Mouse (Mus musculus): ENCODE measurements around the gene Gse1. TPM values are rescaled to one million over a fixed set of nuclear protein-coding genes. Genes with fewer than 3 reads are reported as not detected.
A peak's percentile ranks its signal among the peaks of the same experiment; 100 is the strongest.

The Gse1 gene
- polyA plus RNA-seq, 1 experiment: 55.9 TPM

- TF ChIP-seq CTCF (IDR thresholded peaks at IDR 0.05; ENCODE audit: extremely low read depth, insufficient read length, insufficient replicate concordance, low read depth, low read length) (no peak), POLR2A (IDR thresholded peaks at IDR 0.05; ENCODE audit: low read depth, low read length) (no peak)
- Histone ChIP-seq H3K4me3 (ENCODE audit: low read depth, low read length) (no peak overlapping the region), H3K27ac (ENCODE audit: insufficient read depth, low read depth, low read length) (no peak overlapping the region), H3K4me1 (ENCODE audit: control insufficient read depth, insufficient read depth, insufficient read length, low read length) (peaks cover 8% of the 10 kb centered on the region), H3K36me3 (ENCODE audit: control insufficient read depth, insufficient read depth, low read length) (no peaks in the 10 kb centered on the region), H3K27me3 (ENCODE audit: control insufficient read depth, insufficient read depth, low read length) (no peaks in the 10 kb centered on the region)
- WGBS: 91% methylated on average over 5 of the region's 5 CpGs
Observed at GRCm38 (mm10) chr8:120314932-120315331, 86.7 kb downstream of the Gse1 start.

GRCm38 (mm10) chr8:120315644-120316043 lies 87.4 kb downstream of the Gse1 start:
- Histone ChIP-seq H3K27me3 (ENCODE audit: control insufficient read depth, insufficient read depth, low read length) (no peaks in the 10 kb centered on the region), H3K4me3 (ENCODE audit: low read depth, low read length) (no peak overlapping the region), H3K36me3 (ENCODE audit: control insufficient read depth, insufficient read depth, low read length) (no peaks in the 10 kb centered on the region), H3K27ac (ENCODE audit: insufficient read depth, low read depth, low read length) (no peak overlapping the region), H3K4me1 (ENCODE audit: control insufficient read depth, insufficient read depth, insufficient read length, low read length) (peaks cover 8% of the 10 kb centered on the region)
- TF ChIP-seq POLR2A (IDR thresholded peaks at IDR 0.05; ENCODE audit: low read depth, low read length) (no peak), CTCF (IDR thresholded peaks at IDR 0.05; ENCODE audit: extremely low read depth, insufficient read length, insufficient replicate concordance, low read depth, low read length) (peak; percentile 50; the same call in 1 of the 2 replicates)
- WGBS: 70% methylated on average over 4 of the region's 4 CpGs

DNA sequence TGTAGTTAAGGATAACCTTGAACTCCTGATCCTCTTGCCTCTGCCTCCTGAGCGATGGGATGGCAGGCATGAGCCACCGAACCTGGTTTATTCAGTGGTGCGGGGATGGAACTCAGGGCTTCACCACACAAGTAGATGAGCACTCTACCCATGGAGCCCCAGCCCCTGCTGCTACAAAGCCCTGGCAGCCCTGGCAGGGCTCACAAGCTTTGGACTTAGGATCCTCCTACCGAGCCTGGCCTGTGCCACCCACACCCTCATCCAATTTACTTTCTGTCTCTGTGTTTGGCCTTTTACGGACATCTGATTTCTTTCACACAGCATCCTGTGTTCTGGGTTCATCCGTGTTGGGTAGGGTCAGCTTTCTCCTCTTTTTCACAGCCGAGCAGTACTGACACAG lies 88.5 kb downstream of the Gse1 start:
- no peaks in the 10 kb centered on the region for H3K36me3 ChIP-seq (ENCODE audit: control insufficient read depth, insufficient read depth, low read length)
- 86% methylated on average over 7 of the region's 7 CpGs for WGBS

DNA sequence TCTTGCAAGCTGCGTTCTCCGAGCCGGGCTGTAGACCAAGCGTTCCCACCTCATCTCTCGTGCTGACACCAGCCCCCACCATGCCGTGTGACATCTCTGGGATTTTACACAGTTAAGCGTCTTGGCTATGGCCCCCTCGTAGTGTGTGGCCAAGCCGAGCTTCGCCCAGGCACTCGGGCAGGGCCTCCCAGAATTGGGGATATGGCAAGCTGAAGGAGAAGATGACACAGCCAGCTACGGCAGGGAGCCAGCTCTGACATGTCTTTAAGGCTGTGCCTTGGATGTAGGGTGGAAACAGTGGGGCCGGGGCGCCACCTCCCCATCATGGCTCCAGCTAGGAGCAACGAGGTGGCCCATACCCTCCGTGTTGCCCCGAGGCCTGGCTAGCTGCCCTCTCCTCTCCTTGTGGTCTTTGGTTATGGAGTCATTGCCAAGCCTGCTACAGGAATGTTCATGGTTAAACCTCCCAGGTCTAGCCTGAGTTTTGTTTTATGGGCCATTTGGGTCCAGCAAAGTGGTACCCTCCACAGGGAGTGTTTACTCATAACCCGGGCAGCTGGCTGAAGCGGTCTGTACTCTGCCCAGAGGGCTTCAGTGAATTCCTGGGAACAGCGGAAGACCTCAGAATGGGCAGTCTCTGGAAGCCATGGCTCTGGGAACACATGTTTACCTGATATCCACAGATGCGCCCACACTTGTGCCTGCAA lies 89.0 kb downstream of the Gse1 start:
- Histone ChIP-seq H3K36me3 (ENCODE audit: control insufficient read depth, insufficient read depth, low read length) (no peaks in the 10 kb centered on the region), H3K27me3 (ENCODE audit: control insufficient read depth, insufficient read depth, low read length) (no peaks in the 10 kb centered on the region), H3K4me3 (ENCODE audit: low read depth, low read length) (no peak overlapping the region), H3K4me1 (ENCODE audit: control insufficient read depth, insufficient read depth, insufficient read length, low read length) (peaks cover 8% of the 10 kb centered on the region), H3K27ac (ENCODE audit: insufficient read depth, low read depth, low read length) (no peak overlapping the region)
- WGBS: 83% methylated on average over 21 of the region's 21 CpGs
- TF ChIP-seq POLR2A (IDR thresholded peaks at IDR 0.05; ENCODE audit: low read depth, low read length) (no peak), CTCF (IDR thresholded peaks at IDR 0.05; ENCODE audit: extremely low read depth, insufficient read length, insufficient replicate concordance, low read depth, low read length) (no peak)

More for the DNA sequence above, 88.5 kb downstream of the Gse1 start:
- Histone ChIP-seq H3K27me3 (ENCODE audit: control insufficient read depth, insufficient read depth, low read length) (no peaks in the 10 kb centered on the region), H3K4me1 (ENCODE audit: control insufficient read depth, insufficient read depth, insufficient read length, low read length) (peaks cover 8% of the 10 kb centered on the region), H3K27ac (ENCODE audit: insufficient read depth, low read depth, low read length) (no peak overlapping the region), H3K4me3 (ENCODE audit: low read depth, low read length) (no peak overlapping the region)
- TF ChIP-seq CTCF (IDR thresholded peaks at IDR 0.05; ENCODE audit: extremely low read depth, insufficient read length, insufficient replicate concordance, low read depth, low read length): no peak
- TF ChIP-seq POLR2A (IDR thresholded peaks at IDR 0.05; ENCODE audit: low read depth, low read length): no peak

DNA sequence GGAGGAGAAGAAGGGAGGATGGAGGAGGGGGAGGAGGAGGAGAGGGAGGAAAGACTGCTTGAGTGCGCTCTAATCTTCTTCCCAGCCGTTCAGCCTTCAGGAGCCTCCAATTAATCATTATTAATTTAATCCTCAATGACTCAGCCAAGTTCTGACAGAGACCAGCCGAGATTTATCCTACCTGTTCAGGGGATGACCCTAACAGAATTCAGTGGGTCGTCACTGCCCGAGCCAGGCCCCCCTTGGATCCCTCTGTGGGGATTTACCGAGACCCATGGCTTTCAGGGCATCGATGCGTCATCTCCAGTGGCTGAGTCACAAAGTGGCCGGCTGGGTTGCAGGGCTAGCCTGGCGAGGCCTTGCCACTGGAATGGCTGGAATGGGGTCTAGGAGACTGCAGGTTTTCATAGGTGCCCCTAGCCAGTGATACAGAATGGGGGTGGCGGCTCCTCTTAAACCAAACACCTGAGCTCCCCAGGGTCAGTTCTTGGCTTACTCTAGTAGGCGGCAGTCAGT lies 90.3 kb downstream of the Gse1 start:
- Histone ChIP-seq H3K4me1 (ENCODE audit: control insufficient read depth, insufficient read depth, insufficient read length, low read length) (peaks cover 15% of the 10 kb centered on the region), H3K4me3 (ENCODE audit: low read depth, low read length) (no peak overlapping the region), H3K27ac (ENCODE audit: insufficient read depth, low read depth, low read length) (no peak overlapping the region), H3K27me3 (ENCODE audit: control insufficient read depth, insufficient read depth, low read length) (no peaks in the 10 kb centered on the region), H3K36me3 (ENCODE audit: control insufficient read depth, insufficient read depth, low read length) (no peaks in the 10 kb centered on the region)
- no peak for TF ChIP-seq CTCF (IDR thresholded peaks at IDR 0.05; ENCODE audit: extremely low read depth, insufficient read length, insufficient replicate concordance, low read depth, low read length)
- no peak for TF ChIP-seq POLR2A (IDR thresholded peaks at IDR 0.05; ENCODE audit: low read depth, low read length)
- 77% methylated on average over 12 of the region's 12 CpGs for WGBS

DNA sequence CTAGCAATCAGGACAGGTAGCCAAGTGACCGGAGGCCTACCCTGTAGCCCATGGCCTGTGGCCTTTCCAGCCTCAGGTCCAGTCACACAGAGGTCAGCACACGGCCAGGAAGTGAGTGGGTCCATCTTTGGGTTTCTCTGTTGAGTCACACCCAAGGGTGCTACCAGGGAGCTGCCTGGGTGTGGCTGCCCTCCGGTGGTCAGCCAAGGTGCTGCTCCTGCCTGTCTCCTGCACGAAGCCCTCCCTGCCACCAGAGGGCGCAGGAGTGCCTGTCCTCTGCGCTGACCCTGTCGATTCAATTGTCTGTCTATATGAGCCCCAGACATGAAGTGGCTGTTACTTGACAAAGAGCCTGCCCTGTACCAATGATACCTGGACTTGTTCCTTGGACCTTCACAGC lies 91.2 kb downstream of the Gse1 start:
- no peaks in the 10 kb centered on the region for H3K36me3 ChIP-seq (ENCODE audit: control insufficient read depth, insufficient read depth, low read length)
- H3K27me3 ChIP-seq (ENCODE audit: control insufficient read depth, insufficient read depth, low read length): no peaks in the 10 kb centered on the region
- WGBS: 12% methylated on average over 7 of the region's 7 CpGs
- no peak overlapping the region for H3K27ac ChIP-seq (ENCODE audit: insufficient read depth, low read depth, low read length)
- no peak overlapping the region for H3K4me3 ChIP-seq (ENCODE audit: low read depth, low read length)
- peaks cover 15% of the 10 kb centered on the region for H3K4me1 ChIP-seq (ENCODE audit: control insufficient read depth, insufficient read depth, insufficient read length, low read length)
- peak; percentile 100 for TF ChIP-seq CTCF (IDR thresholded peaks at IDR 0.05; ENCODE audit: extremely low read depth, insufficient read length, insufficient replicate concordance, low read depth, low read length)
- no peak for TF ChIP-seq POLR2A (IDR thresholded peaks at IDR 0.05; ENCODE audit: low read depth, low read length)

- Histone ChIP-seq H3K27me3 (ENCODE audit: control insufficient read depth, insufficient read depth, low read length) (no peaks in the 10 kb centered on the region), H3K4me1 (ENCODE audit: control insufficient read depth, insufficient read depth, insufficient read length, low read length) (peaks cover 17% of the 10 kb centered on the region), H3K4me3 (ENCODE audit: low read depth, low read length) (no peak overlapping the region), H3K27ac (ENCODE audit: insufficient read depth, low read depth, low read length) (no peak overlapping the region), H3K36me3 (ENCODE audit: control insufficient read depth, insufficient read depth, low read length) (no peaks in the 10 kb centered on the region)
- 75% methylated on average over 5 of the region's 5 CpGs for WGBS
- no peak for TF ChIP-seq CTCF (IDR thresholded peaks at IDR 0.05; ENCODE audit: extremely low read depth, insufficient read length, insufficient replicate concordance, low read depth, low read length)
- no peak for TF ChIP-seq POLR2A (IDR thresholded peaks at IDR 0.05; ENCODE audit: low read depth, low read length)
Observed at GRCm38 (mm10) chr8:120320146-120320545, 91.9 kb downstream of the Gse1 start.
